ENCODE assay signal across 8 mouse cellular contexts in genomic region chr11:97703039-97703826, GRCm38 (mm10). TPM values are rescaled to one million over a fixed set of nuclear protein-coding genes. Genes with fewer than 3 reads are reported as not detected.
DNase-seq lines count a peak whose midpoint lies in the region; ATAC-seq lines count a peak whose summit lies in the region.

Gene Psmb3 (plus strand): TSS chr11:97703399.

- H3K9ac ChIP-seq in hindbrain, embryonic 12.5 days = peak within 1 kb of the TSS; percentile 80

- under 1% methylated on average over 35 of the region's 35 CpGs for WGBS in hindbrain, embryonic 12.5 days

- peak within 1 kb of the TSS; percentile 85 for H3K4me3 ChIP-seq in hindbrain, embryonic 12.5 days

- H3K9me3 ChIP-seq in hindbrain, embryonic 12.5 days (replicated peaks) = no peaks in the 10 kb centered on the region

- peak within 1 kb of the TSS; percentile 87 for H3K4me2 ChIP-seq in hindbrain, embryonic 12.5 days (replicated peaks)

- no peaks in the 10 kb centered on the region for H3K27me3 ChIP-seq in hindbrain, embryonic 12.5 days

- peak; percentile 81 for ATAC-seq in hindbrain, embryonic 12.5 days (ENCODE audit: low FRiP score)

- peak; percentile 100 for DNase-seq in NIH3T3 (ENCODE audit: low read depth)
- peak; percentile 99 to 100 for DNase-seq in cerebellum, postnatal 10 days
- peak; percentile 99 for DNase-seq in frontal cortex, postnatal 10 days (ENCODE audit: low spot score in 2 of 2)
- peak; percentile 99 to 100 for DNase-seq in layer of hippocampus, postnatal 14 days (ENCODE audit: low spot score in 2 of 2)
- DNase-seq in lung, postnatal 14 days = peak; percentile 100
- peak; percentile 100 for DNase-seq in retina, adult 2 months (ENCODE audit: low read depth, low spot score)
- DNase-seq in thymus, postnatal 36 days = peak; percentile 95 to 97

- H3K27ac ChIP-seq in hindbrain, embryonic 12.5 days = peak within 1 kb of the TSS; percentile 68

- peaks cover 23% of the 10 kb centered on the region for H3K4me1 ChIP-seq in hindbrain, embryonic 12.5 days

- H3K36me3 ChIP-seq in hindbrain, embryonic 12.5 days = peaks cover 25% of the 10 kb centered on the region

RNA-seq across cellular contexts. Expression of gene Psmb3, which starts in this region (rescaled TPM):
- polyA plus RNA-seq in hindbrain, embryonic 12.5 days (2016; fragmentation: Nextera tagmentation; extraction: Ambion mirVana) = 375 and 438 TPM in 2 replicates
- total RNA-seq in layer of hippocampus, postnatal 14 days (2021) = 100 to 1,000 TPM; 140 to 149 TPM

Comparison
In these comparisons a context has a peak if more than half of its experiments do, and no peak if none do; other contexts are left out.
1. Peak in every context shown above with its lines: DNase-seq, ATAC-seq, H3K4me3 ChIP-seq and H3K27ac ChIP-seq.